8 mouse cellular contexts compared by ENCODE assay signal in the genomic region with DNA sequence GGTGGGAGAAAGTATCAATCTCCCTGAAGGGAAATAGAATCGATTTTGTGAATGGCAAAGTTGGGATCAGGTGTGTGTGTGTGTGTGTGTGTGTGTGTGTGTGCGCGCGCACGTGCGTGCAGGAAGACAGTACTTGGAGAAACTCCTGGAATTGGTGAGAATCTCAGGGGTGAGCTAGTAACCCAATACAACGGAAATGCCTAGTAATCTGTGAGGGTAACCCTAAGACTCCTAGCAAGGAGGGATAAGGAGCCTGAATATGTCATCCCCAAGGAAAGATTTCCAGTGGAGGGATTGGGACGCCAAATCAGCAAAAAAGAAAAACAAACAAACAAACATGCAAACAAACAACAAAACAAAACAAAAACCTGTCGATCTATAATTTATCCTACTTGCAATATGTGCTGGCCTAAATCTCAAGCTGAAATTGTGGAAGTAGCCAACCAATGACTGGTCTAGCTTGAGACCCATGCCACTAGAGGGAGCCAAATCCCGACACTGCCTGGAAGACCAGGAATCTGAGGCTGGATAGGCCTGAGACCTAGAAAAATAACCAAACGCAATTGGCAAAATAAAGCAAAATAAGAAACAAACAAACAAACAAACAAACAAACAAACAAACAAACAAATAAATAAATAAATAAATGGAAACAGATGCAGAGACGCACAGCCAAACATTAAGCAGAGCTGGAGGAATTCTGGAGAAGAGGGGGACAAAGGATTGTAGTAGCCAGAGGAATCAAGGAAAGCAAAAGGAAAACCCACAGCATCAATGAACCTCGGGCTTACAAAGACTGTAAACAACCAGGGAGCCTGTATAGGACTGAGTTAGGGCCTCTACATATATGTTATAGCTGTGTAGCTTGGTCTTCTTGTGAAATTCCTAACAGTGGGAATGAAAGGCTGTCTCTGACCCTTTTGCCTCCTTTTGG.
DNase-seq lines count a peak whose midpoint lies in the region; ATAC-seq and TF ChIP-seq lines count a peak whose summit lies in the region.
"Had no signal": no experiment of that assay in that cellular context is flagged by ENCODE, and none has a peak within 500 bp of the region (broad histone marks: within the 10 kb centered on the region; RNA-seq: fewer than 3 reads in every experiment).

No protein-coding gene starts in this region.

- no peak overlapping the region for H3K27ac ChIP-seq in embryonic facial prominence, embryonic 10.5 days (replicated peaks)
- no peak overlapping the region for H3K27ac ChIP-seq in hindbrain, embryonic 16.5 days (ENCODE audit: low read depth, low read length)
- no peak overlapping the region for H3K27ac ChIP-seq in small intestine, adult 2 months (ENCODE audit: insufficient read depth, low read depth, low read length)
- H3K27ac ChIP-seq: hindbrain, embryonic 15.5 days had no signal

- peak; percentile 14 for DNase-seq in MN1 (ENCODE audit: low spot score)
- DNase-seq in adrenal gland, postnatal 36 days, result peak; percentile 72 to 83
- DNase-seq in embryonic facial prominence, embryonic 10.5 days (ENCODE audit: low spot score), result peak; percentile 77
- peak; percentile 20 to 71 for DNase-seq in layer of hippocampus, postnatal 25 days (ENCODE audit: extremely low spot score in 1 of 2, low spot score in 1 of 2)
- peak; percentile 23 to 54 for DNase-seq in lung, postnatal 4 days

- no peaks in the 10 kb centered on the region for H3K4me1 ChIP-seq in embryonic facial prominence, embryonic 10.5 days
- no peaks in the 10 kb centered on the region for H3K4me1 ChIP-seq in hindbrain, embryonic 16.5 days (ENCODE audit: control insufficient read depth, insufficient read depth, low read depth, low read length)
- H3K4me1 ChIP-seq in small intestine, adult 2 months (ENCODE audit: control insufficient read depth, insufficient read depth, insufficient read length, low read length), result no peaks in the 10 kb centered on the region
- H3K4me1 ChIP-seq: hindbrain, embryonic 15.5 days had no signal

- ATAC-seq in hindbrain, embryonic 16.5 days, result peak; percentile 80

- no peak overlapping the region for H3K9ac ChIP-seq in hindbrain, embryonic 16.5 days (ENCODE audit: low read depth, low read length)
- H3K9ac ChIP-seq: hindbrain, embryonic 15.5 days had no signal

- TF ChIP-seq CTCF in small intestine, adult 2 months (IDR thresholded peaks at IDR 0.05; ENCODE audit: extremely low read depth, insufficient read length, insufficient replicate concordance, low read depth, low read length), result peak; percentile 72; the same call in 1 of the 2 replicates

- TF ChIP-seq POLR2A in small intestine, adult 2 months (IDR thresholded peaks at IDR 0.05; ENCODE audit: low read depth, low read length), result no peak

- H3K4me3 ChIP-seq in embryonic facial prominence, embryonic 10.5 days, result no peak overlapping the region
- no peak overlapping the region for H3K4me3 ChIP-seq in hindbrain, embryonic 16.5 days (ENCODE audit: low read length)
- H3K4me3 ChIP-seq in small intestine, adult 2 months (ENCODE audit: low read depth, low read length), result no peak overlapping the region
- H3K4me3 ChIP-seq: hindbrain, embryonic 15.5 days had no signal

- H3K9me3 ChIP-seq in embryonic facial prominence, embryonic 10.5 days, result no peaks in the 10 kb centered on the region
- no peaks in the 10 kb centered on the region for H3K9me3 ChIP-seq in hindbrain, embryonic 16.5 days (ENCODE audit: control insufficient read depth, low read length)
- H3K9me3 ChIP-seq: hindbrain, embryonic 15.5 days had no signal

- 68% methylated on average over 13 of the region's 13 CpGs for whole genome bisulfite sequencing in embryonic facial prominence, embryonic 10.5 days
- 70% methylated on average over 13 of the region's 13 CpGs for WGBS in hindbrain, embryonic 16.5 days
- 69% methylated on average over 13 of the region's 13 CpGs for WGBS in small intestine, adult 2 months

- H3K4me2 ChIP-seq in hindbrain, embryonic 16.5 days (ENCODE audit: low read length), result no peak overlapping the region
- H3K4me2 ChIP-seq: hindbrain, embryonic 15.5 days had no signal

- H3K27me3 ChIP-seq in embryonic facial prominence, embryonic 10.5 days (replicated peaks; ENCODE audit: low read depth, poor library complexity, severe bottlenecking), result no peaks in the 10 kb centered on the region
- no peaks in the 10 kb centered on the region for H3K27me3 ChIP-seq in hindbrain, embryonic 16.5 days (replicated peaks; ENCODE audit: control insufficient read depth, insufficient read depth, low read length)
- H3K27me3 ChIP-seq in small intestine, adult 2 months (ENCODE audit: control insufficient read depth, insufficient read depth, low read length), result no peaks in the 10 kb centered on the region
- H3K27me3 ChIP-seq: hindbrain, embryonic 15.5 days had no signal

- no peaks in the 10 kb centered on the region for H3K36me3 ChIP-seq in embryonic facial prominence, embryonic 10.5 days (replicated peaks)
- H3K36me3 ChIP-seq in hindbrain, embryonic 16.5 days (ENCODE audit: control insufficient read depth, insufficient read depth, low read length), result no peaks in the 10 kb centered on the region
- no peaks in the 10 kb centered on the region for H3K36me3 ChIP-seq in small intestine, adult 2 months (ENCODE audit: control insufficient read depth, insufficient read depth, low read length)
- H3K36me3 ChIP-seq: hindbrain, embryonic 15.5 days had no signal

Comparison
In these comparisons a context has a peak if more than half of its experiments do, and no peak if none do; other contexts are left out.
1. DNase-seq: peak in every context shown above with its lines; median percentile 78 in adrenal gland, postnatal 36 days; 77 in embryonic facial prominence, embryonic 10.5 days; 46 in layer of hippocampus, postnatal 25 days; 38 in lung, postnatal 4 days; 14 in MN1.